Mouse (Mus musculus) splenic B cell, adult 2 months (primary cell): ENCODE measurements around the gene Smagp.
A peak's percentile ranks its signal among the peaks of the same experiment; 100 is the strongest.

Experiments used
- DNase-seq: peaks from one replicate; pipeline ENCODE4 v3.0.0-alpha.2; 2011; ENCODE audit warnings: low read depth, low spot score
- H3K27me3 ChIP-seq: 2 replicates; pipeline ENCODE4 v1.6.1; 2012; ENCODE audit warnings: mild to moderate bottlenecking, low read length, moderate library complexity, mixed read lengths; ENCODE audit not compliant: control insufficient read depth, poor library complexity, insufficient read depth, severe bottlenecking
- H3K36me3 ChIP-seq: 2 replicates; pipeline ENCODE4 v1.6.1; 2012; ENCODE audit warnings: mild to moderate bottlenecking, low read length, moderate library complexity, mixed read lengths; ENCODE audit not compliant: control insufficient read depth, poor library complexity, insufficient read depth, severe bottlenecking

The Smagp gene

DNA sequence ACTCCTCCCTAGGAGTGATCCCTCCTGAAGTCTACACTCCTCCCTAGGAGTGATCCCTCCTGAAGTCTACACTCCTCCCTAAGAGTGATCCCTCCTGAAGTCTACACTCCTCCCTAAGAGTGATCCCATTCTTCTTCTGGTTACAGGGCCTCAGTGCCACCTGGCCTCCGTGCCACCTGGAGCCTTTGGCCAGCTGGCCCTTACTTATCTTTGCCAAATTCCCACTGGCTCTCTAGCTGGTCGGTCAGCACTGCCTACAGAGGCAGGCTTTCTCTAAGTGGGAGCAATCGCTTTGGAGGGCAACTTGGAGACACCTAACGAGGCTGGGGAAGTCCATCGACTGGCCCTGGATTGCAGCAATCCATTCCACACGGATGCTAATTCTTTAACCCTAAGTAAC, 9.4 kb upstream of the Smagp start:
- H3K36me3 ChIP-seq = peaks cover 26% of the 10 kb centered on the region

DNA sequence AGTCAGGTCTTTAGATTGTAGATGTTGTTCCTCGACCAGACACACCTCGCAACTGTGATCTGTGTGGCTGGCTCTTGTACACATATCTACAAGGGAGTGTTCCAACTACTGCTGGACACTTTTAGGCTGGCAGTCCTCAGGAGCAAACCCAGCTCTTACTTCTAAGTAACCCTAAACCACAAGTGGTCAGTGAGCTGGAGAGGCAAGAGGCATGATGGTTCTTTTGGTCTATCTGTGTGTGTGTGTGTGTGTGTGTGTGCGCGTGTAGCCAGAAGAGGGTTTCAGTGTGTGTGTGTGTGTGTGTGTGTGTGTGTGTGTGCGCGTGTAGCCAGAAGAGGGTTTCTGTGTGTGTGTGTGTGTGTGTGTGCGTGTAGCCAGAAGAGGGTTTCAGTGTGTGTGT, 5.7 kb upstream of the Smagp start:
- Histone ChIP-seq H3K36me3 (peaks cover 24% of the 10 kb centered on the region), H3K27me3 (no peaks in the 10 kb centered on the region)
- DNase-seq = no peak

More for the DNA sequence above, 9.4 kb upstream of the Smagp start:
- DNase-seq = no peak
- no peaks in the 10 kb centered on the region for H3K27me3 ChIP-seq

DNA sequence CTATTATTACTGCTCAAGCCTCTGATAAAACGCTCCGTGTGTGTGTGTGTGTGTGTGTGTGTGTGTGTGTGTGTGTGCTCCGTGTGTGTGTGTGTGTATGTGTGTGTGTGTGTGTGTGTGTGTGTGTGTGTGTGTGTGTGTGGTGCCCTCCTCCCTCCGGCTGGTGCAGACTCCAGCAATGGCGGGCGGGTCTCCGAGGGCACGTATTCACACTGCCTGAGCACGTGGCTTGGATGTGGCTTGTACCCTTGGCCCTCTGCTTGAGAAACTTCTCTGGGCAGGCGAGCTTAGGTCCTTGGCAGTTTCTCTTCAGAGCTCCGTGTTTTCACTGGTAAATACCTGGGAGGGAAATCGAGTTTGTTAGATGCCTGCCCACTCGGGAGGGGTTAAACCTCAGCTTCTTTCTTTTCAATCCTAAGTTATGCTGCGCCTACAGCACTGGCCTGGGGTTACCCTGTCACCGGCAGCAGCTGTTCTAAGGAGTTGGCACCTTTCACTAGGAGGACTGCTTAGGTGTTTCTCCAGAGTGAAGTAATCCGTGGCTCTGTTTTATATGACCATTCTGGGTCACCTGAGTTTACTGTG, 4.6 kb upstream of the Smagp start:
- Histone ChIP-seq H3K27me3 (no peaks in the 10 kb centered on the region), H3K36me3 (peaks cover 22% of the 10 kb centered on the region)
- DNase-seq = no peak

DNA sequence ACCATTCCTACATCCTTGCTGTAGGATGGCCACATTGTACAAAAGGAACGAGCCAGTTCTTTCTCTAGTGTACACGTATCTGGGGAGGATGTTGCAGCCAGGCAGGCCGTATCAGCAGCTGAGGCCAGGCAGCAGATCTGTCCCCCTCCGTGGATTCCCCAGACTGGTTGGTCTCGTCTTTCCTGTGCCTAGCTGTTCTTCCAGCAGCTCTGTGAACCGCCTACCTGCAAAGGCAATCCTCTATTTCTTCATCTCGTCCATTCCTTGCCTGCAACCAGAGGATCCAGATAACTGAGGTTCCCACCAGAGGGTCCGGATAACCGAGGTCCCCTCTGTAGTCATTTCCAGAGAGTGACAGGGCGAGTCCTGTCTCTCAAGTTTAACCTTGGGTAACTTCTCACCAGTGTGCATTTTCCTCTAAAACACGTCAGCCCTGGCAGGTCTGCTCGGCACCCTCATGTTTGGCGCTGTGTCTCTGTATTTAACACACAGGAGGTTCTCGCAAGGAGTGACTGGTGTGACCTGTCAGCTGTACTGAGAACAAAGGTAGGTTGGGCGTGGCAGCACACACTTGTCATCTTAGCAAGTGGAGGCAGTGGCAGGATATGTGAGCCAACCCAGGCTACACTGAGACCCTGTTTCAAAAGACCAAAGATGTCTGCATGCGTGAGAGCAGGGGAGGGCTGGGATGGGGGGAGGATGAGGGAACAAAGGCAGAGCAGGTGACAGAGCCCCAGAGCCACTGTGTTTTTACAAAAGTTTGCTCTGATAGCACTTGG, 3.4 kb upstream of the Smagp start:
- Histone ChIP-seq H3K27me3 (no peaks in the 10 kb centered on the region), H3K36me3 (peaks cover 16% of the 10 kb centered on the region)
- DNase-seq = no peak

DNA sequence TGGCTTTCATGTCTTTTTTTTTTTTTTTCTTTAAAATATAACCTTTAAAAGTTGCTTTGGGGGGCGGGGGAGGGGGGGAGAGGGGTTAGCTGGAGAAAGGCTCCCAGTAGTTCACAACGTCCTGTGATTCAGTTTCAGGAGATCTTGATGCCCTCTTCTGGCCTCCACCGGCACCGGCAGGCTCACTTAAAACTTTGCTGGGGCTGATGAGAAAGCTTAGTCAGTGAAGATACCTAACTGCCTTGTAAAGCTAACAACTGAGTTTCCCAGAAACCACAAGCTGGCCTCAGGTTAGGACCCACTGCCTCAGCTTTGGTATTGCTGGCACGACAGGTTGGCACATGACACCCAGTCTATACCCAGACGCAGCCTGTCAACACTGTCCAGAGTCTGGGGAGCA, 921 bp upstream of the Smagp start:
- H3K27me3 ChIP-seq = no peaks in the 10 kb centered on the region
- DNase-seq = peak; percentile 67
- H3K36me3 ChIP-seq = peaks cover 3% of the 10 kb centered on the region

DNA sequence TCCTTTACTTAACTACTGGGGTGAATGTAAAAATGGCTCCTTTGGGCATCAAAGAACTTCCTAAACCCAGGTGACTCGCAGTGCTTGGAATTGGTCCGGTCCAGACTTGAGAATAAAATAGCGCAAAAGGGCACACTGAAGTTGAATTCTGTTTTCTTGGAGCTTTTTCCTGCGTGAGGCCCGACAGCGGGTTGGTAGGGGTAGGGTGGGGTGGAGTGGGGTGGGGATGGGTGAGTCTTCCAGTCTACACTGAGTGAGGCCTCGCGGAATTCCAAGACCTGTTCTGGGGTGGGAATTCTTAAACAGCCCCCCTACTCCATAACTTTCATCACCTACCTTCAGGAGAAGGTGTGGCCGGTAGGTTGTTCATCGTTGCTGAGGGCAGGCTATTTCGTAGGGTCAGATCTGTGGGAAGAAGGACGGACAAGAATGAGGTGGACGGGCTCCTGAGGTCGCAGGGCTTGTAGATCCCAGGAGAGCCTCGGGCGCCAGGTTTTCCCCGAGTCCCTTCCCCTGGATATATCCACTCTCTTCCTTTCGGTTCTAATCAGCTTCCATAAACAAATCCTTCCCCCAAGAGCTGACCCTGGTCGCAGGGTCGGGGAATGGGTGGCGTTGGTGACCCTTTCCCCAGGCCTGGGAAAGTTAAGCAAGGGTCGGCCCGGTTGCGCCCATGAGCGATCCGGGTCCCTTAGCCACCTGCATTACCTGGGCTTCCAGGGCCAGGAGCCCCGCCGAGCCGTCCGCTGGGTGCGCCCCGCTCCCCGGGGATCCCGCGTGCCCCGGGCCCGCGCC, 692 bp downstream of the Smagp start:
- DNase-seq = no peak
- Histone ChIP-seq H3K36me3 (peaks cover 3% of the 10 kb centered on the region), H3K27me3 (no peaks in the 10 kb centered on the region)

DNA sequence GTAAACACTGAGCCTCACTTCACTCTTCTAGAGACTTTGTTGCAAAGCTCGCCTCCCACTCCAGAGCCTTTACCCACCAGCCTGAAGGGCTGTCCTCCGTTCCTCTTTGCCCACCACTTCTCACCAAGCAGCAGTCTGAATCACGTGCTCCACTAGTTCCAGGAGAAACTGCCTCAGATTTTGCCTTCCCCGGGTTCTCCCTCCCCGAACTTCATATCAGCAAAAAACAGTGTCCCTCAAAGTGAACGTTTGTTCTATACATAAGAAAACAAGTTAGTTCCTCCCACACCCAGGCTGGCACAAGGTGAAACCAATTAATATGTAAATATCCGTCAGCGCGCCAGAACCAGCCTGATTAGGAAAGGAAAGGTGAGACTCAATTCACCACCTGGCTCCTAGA, 1.5 kb downstream of the Smagp start:
- no peak for DNase-seq
- H3K27me3 ChIP-seq = no peaks in the 10 kb centered on the region

DNA sequence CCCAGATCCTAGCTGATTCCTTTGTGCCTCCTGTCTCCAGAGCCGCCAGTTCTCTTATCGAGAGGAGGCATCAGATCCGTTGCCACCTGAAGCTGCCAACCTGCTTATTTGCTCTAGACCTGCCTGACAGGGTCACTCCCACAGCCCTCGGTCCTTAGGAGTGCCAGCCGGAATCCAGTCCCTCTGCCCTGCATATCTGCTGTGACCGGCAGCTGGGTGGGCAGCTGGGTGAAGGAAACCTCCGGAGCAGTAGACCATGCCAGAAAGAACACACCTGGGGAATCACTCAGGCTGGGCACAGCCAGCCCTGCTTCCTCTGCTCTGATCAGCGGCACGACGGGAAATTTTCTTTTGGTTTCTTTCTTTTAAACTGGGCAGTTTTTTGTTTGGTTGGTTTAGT, 3.4 kb downstream of the Smagp start:
- peak; percentile 63 for DNase-seq
- Histone ChIP-seq H3K27me3 (no peaks in the 10 kb centered on the region), H3K36me3 (no peaks in the 10 kb centered on the region)

More for the DNA sequence above, 1.5 kb downstream of the Smagp start:
- H3K36me3 ChIP-seq = no peaks in the 10 kb centered on the region

DNA sequence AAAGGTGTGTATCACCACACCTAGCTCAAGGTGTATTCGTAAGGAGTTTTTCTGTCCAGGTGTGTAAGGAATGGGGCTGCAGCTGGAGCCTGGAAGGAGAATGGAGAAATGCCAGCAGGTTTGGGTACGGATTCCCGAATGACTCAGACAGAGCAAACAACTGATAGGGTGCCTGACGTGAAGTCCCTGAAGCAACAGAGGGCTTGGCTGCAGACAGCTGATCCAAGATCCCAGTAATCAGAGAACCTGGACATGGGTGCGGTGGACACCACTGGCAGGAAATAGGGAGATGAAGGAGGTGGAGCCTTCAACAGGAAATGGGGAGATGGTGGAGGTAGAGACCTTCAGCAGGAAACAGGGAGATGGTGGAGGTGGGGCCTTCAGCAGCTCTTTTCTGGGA, 4.4 kb downstream of the Smagp start:
- DNase-seq = no peak
- no peaks in the 10 kb centered on the region for H3K27me3 ChIP-seq
- no peaks in the 10 kb centered on the region for H3K36me3 ChIP-seq

DNA sequence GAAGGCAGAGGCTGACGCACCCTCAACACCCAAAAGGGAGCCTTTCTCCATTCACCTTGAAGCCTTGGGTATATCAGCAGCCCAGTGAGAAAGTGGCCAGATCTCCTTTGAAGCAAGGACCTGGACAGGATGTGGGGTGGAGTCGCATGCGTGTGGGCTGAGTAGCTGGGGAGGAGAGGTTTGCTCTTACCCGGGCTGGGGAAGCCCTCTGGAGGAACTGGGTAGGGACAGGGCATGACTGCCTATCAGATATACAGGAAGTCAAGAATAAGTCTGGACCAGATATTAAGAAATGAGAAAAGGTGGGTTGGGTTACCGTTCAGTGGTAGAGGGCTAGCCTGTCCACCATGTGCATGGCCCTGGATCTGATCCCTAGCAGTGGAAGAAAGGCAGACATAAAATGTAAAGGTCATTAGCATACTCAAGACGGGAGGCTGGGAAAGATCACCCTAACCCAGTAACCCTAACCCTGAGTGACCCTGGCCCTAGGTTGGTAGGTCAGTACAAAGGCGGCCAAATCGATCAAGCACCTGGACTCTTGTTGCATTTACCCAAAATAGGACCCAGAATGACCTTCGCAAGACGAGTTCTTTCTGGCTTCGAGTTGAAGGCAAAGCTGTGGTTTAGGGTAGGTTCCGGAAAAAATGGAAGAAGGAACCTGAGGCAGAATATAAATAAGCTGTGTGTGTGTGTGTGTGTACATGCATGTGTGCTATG, 5.1 kb downstream of the Smagp start:
- Histone ChIP-seq H3K36me3 (no peaks in the 10 kb centered on the region), H3K27me3 (no peaks in the 10 kb centered on the region)
- DNase-seq = no peak

DNA sequence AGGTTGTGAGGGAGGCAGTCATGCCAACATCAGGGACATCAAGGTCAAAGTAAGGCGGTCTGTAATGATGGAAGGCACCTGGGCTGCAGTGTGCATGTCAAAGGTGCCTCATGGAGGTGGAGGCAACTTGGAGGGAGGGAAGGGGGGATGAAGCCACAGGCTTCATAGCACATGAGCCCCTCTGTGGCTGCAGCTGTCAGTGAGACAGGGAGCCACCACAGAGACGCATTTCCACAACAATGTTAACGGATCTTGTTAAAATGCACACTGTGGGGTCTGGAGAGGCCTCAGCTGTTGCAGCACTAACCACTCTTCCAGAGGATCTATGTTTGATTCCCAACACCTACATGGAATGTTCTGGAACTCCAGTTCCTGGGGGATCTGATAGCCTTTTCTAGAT, 6.6 kb downstream of the Smagp start:
- H3K36me3 ChIP-seq = no peaks in the 10 kb centered on the region
- DNase-seq = no peak

DNA sequence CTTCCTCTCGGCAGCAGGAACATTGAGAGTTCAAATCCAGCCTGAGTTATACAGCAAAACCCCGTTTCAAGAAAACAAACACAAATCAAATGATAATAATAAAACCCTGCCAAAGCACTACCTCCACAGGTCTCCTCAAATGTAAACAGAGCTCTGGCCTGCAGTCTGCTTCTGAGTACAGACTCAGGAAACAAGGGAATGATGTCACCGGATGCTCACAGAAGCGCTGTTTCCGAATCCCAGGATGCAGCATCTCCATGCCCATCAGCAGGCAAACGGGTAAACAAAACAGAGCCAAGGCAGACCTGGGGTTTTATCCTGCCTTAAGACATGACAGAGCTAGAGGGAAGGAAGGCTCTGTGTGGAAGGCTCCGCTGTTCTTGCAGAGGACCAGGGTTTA, 7.9 kb downstream of the Smagp start:
- H3K27me3 ChIP-seq = no peaks in the 10 kb centered on the region
- no peaks in the 10 kb centered on the region for H3K36me3 ChIP-seq

More for the DNA sequence above, 6.6 kb downstream of the Smagp start:
- H3K27me3 ChIP-seq = no peaks in the 10 kb centered on the region

DNA sequence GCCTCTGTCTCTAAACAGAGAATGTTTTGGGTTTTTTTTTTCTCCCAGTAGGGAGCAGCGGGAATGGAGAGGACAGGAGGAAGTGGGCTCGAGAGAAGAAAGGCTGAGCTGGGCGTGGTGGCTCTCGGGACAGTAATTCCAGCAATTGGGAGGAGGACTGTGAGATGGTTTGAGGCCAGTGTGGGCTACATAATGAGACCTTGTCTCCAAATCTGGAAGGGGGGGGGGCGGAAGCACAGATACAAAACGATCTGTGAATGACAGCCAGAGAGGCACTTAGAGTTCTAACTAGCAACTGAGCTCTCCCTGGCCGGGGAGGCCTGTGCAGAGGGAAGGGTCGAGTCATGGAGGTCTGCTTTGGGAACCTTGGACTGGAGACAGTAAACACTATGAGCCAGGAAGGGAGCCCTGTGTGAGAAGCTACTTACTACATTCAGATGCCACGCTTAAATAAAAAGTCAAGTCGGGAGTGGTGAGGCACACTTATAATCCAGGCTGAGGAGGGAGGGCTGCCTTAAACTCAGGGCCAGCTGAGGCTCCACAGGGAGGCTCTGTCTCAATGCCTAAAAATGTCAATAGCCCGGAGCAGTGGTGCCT, 8.9 kb downstream of the Smagp start:
- H3K27me3 ChIP-seq = no peaks in the 10 kb centered on the region
- no peaks in the 10 kb centered on the region for H3K36me3 ChIP-seq
- no peak for DNase-seq

More for the DNA sequence above, 7.9 kb downstream of the Smagp start:
- no peak for DNase-seq

DNA sequence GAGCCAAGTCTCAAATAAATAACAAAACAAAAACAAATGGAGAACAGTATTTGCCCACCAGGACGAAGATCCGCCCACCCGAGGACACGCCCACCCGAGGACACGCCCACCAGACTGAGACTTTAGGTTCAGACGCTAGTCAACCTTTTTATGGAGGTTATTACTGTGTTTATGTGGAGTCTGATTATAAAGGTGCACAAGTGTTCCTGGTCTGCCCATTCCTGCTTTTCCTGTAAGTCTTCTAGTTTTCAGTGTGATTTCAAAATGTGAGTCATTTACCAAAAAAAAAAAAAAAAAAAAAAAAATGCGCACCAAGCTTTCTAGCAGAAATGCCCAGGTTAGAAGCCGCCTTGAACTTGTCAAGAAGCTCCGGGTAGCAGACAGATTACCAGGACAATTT, 9.5 kb downstream of the Smagp start:
- DNase-seq = no peak
- Histone ChIP-seq H3K27me3 (no peaks in the 10 kb centered on the region), H3K36me3 (no peaks in the 10 kb centered on the region)
